Mouse (Mus musculus): ENCODE data around the gene Ammecr1. TPM values are rescaled to one million over a fixed set of nuclear protein-coding genes. Genes with fewer than 3 reads are reported as not detected.

Ammecr1 gene
- polyA plus RNA-seq, 1 experiment, result 19.7 TPM

- Histone ChIP-seq H3K4me2 (ENCODE audit: low read depth) (no peak overlapping the region), H3K27me3 (ENCODE audit: control insufficient read depth, insufficient read depth, insufficient read length) (no peaks in the 10 kb centered on the region), H3K79me2 (ENCODE audit: control insufficient read depth, insufficient read depth) (no peaks in the 10 kb centered on the region), H3K36me3 (ENCODE audit: control insufficient read depth, insufficient read depth) (no peaks in the 10 kb centered on the region), H3K4me3 (no peak overlapping the region), H3ac (ENCODE audit: control insufficient read depth, insufficient read length) (no peak overlapping the region)
- TF ChIP-seq POLR2AphosphoS2 (IDR thresholded peaks at IDR 0.05; ENCODE audit: insufficient read length, low read depth), result no peak
Observed at GRCm38 (mm10) chrX:142997214-142997613, 30.7 kb upstream of the Ammecr1 start.

DNA sequence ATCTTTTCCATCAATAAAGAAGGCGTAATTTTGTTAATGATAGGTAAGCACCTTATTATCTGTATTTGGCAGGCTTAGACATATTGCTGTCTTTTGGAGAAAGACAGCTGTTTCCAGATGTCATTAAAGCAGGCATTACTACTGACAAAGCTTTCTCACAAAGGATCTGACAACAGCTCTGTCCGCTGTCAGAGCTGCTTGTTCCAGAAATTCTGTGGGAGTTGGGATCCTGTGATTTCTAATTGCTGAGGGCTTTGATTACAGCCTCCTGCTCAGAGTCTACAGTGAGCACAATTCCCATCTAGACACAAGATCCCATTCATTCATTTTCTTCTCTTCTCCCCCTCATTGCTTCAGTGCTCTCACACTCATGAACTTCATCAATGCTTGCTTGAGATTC, 28.0 kb upstream of the Ammecr1 start:
- H3K4me2 ChIP-seq (ENCODE audit: low read depth), result no peak overlapping the region
- H3ac ChIP-seq (ENCODE audit: control insufficient read depth, insufficient read length), result no peak overlapping the region
- no peak overlapping the region for H3K4me3 ChIP-seq
- H3K27me3 ChIP-seq (ENCODE audit: control insufficient read depth, insufficient read depth, insufficient read length), result no peaks in the 10 kb centered on the region
- no peak for TF ChIP-seq SRF (IDR thresholded peaks at IDR 0.05; ENCODE audit: control insufficient read depth, insufficient read length, low read depth)
- no peaks in the 10 kb centered on the region for H3K36me3 ChIP-seq (ENCODE audit: control insufficient read depth, insufficient read depth)
- no peaks in the 10 kb centered on the region for H3K79me2 ChIP-seq (ENCODE audit: control insufficient read depth, insufficient read depth)

DNA sequence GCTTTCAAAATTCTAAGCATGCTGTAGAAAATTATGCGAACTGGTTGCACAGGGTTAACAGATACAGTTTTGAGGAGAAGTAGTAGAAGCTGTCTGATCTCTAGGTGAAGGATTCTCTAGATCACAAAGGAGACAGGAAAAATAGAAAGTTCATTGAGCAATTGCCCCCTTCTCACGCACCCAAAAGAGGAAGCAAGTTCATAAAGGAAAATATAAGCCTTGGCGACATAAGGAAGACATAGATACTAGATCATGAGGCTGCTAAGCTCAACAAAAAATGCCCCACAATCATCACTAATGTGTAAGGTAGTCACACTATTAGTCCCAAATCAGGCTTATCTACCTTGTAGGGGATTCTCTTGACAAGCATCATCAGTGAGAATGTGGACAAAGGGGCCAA, 17.6 kb upstream of the Ammecr1 start:
- no peak overlapping the region for H3K4me3 ChIP-seq
- TF ChIP-seq REST (IDR thresholded peaks at IDR 0.05; ENCODE audit: insufficient read depth, insufficient read length) (no peak), MAX (IDR thresholded peaks at IDR 0.05; ENCODE audit: low read depth) (no peak), MYOG (IDR thresholded peaks at IDR 0.05; ENCODE audit: control insufficient read depth in 1 of 3, insufficient read depth in 1 of 3, insufficient read length in 2 of 3, low read depth in 2 of 3) (no peak), TCF12 (IDR thresholded peaks at IDR 0.05; ENCODE audit: insufficient read depth, poor library complexity, severe bottlenecking) (no peak), MYOD1 (IDR thresholded peaks at IDR 0.05; ENCODE audit: control insufficient read depth in 1 of 3, insufficient read length in 2 of 3, low read depth in 2 of 3) (no peak), POLR2A (IDR thresholded peaks at IDR 0.05; ENCODE audit: insufficient read length, low read depth) (no peak), POLR2AphosphoS2 (IDR thresholded peaks at IDR 0.05; ENCODE audit: insufficient read length, low read depth) (no peak), USF1 (IDR thresholded peaks at IDR 0.05; ENCODE audit: low read depth) (no peak), E2F4 (IDR thresholded peaks at IDR 0.05; ENCODE audit: insufficient read depth) (no peak), CEBPB (IDR thresholded peaks at IDR 0.05; ENCODE audit: insufficient read depth, poor library complexity, severe bottlenecking) (no peak), SRF (IDR thresholded peaks at IDR 0.05; ENCODE audit: control insufficient read depth, insufficient read length, low read depth) (no peak), TCF3 (IDR thresholded peaks at IDR 0.05; ENCODE audit: insufficient read length, low read depth) (no peak)
- no peak overlapping the region for H3K4me2 ChIP-seq (ENCODE audit: low read depth)

DNA sequence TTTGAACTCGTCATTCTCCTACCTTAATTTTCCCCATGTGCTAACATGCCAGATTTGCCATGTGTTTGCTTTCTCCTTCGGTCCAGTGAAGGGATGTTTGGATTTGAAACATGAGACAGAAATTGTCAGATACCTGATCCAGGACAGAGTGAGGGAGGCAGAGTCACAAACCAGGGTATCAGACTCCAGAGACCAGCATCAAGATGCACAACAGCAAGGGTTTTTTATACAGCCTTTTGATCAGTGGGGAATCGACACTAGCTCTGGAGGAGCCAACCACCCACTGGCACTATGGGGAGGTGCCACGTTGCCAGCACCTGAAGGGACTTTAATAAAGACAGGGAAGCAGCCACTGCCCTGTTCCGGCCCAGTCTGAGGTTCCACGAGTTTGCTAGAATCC, 17.1 kb upstream of the Ammecr1 start:
- no peak overlapping the region for H3K4me3 ChIP-seq
- H3K79me2 ChIP-seq (ENCODE audit: control insufficient read depth, insufficient read depth), result no peaks in the 10 kb centered on the region
- TF ChIP-seq TCF3 (IDR thresholded peaks at IDR 0.05; ENCODE audit: insufficient read length, low read depth), result no peak
- TF ChIP-seq REST (IDR thresholded peaks at IDR 0.05; ENCODE audit: insufficient read depth, insufficient read length), result no peak
- no peak for TF ChIP-seq E2F4 (IDR thresholded peaks at IDR 0.05; ENCODE audit: insufficient read depth)
- TF ChIP-seq MAX (IDR thresholded peaks at IDR 0.05; ENCODE audit: low read depth), result no peak
- no peak for TF ChIP-seq MYOG (IDR thresholded peaks at IDR 0.05; ENCODE audit: control insufficient read depth in 1 of 3, insufficient read depth in 1 of 3, insufficient read length in 2 of 3, low read depth in 2 of 3)
- TF ChIP-seq USF1 (IDR thresholded peaks at IDR 0.05; ENCODE audit: low read depth), result no peak
- no peak for TF ChIP-seq SRF (IDR thresholded peaks at IDR 0.05; ENCODE audit: control insufficient read depth, insufficient read length, low read depth)
- TF ChIP-seq CEBPB (IDR thresholded peaks at IDR 0.05; ENCODE audit: insufficient read depth, poor library complexity, severe bottlenecking), result no peak
- TF ChIP-seq POLR2A (IDR thresholded peaks at IDR 0.05; ENCODE audit: insufficient read length, low read depth), result no peak
- no peak for TF ChIP-seq MYOD1 (IDR thresholded peaks at IDR 0.05; ENCODE audit: control insufficient read depth in 1 of 3, insufficient read length in 2 of 3, low read depth in 2 of 3)
- no peak for TF ChIP-seq POLR2AphosphoS2 (IDR thresholded peaks at IDR 0.05; ENCODE audit: insufficient read length, low read depth)
- TF ChIP-seq TCF12 (IDR thresholded peaks at IDR 0.05; ENCODE audit: insufficient read depth, poor library complexity, severe bottlenecking), result no peak
- H3K27me3 ChIP-seq (ENCODE audit: control insufficient read depth, insufficient read depth, insufficient read length), result no peaks in the 10 kb centered on the region
- H3K36me3 ChIP-seq (ENCODE audit: control insufficient read depth, insufficient read depth), result no peaks in the 10 kb centered on the region
- no peak overlapping the region for H3K4me2 ChIP-seq (ENCODE audit: low read depth)
- no peak overlapping the region for H3ac ChIP-seq (ENCODE audit: control insufficient read depth, insufficient read length)

More for the DNA sequence above, 17.6 kb upstream of the Ammecr1 start:
- no peaks in the 10 kb centered on the region for H3K27me3 ChIP-seq (ENCODE audit: control insufficient read depth, insufficient read depth, insufficient read length)
- no peaks in the 10 kb centered on the region for H3K36me3 ChIP-seq (ENCODE audit: control insufficient read depth, insufficient read depth)
- H3K79me2 ChIP-seq (ENCODE audit: control insufficient read depth, insufficient read depth), result no peaks in the 10 kb centered on the region
- H3ac ChIP-seq (ENCODE audit: control insufficient read depth, insufficient read length), result no peak overlapping the region

DNA sequence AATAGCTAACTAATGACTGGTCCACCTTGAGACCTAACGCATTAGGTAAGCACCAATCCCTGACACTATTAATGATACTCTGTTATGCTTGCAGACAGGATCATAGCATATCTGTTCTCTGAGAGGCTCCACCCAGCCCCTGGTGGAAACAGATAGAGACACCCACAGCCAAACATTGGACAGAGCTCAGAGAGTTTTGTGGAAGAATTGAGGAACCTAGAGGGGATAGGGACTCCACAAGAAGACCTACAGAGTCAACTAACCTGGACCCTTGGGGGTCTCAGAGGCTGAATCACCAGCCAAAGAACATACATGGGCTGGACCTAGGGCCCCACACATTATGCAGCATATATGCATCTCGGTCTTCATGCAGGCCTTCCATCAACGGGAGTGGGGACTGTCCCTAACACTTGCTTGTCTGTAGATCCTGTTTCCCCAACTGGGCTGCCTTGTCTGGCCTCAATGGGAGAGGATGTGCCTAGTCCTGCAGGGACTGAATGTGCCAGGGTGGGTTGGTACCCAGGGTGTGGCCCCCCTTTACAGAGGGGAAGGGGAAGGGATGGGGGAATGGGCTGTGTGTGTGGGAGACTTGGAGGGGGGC, 15.1 kb upstream of the Ammecr1 start:
- H3K4me3 ChIP-seq, result no peak overlapping the region
- H3K79me2 ChIP-seq (ENCODE audit: control insufficient read depth, insufficient read depth), result no peaks in the 10 kb centered on the region
- no peaks in the 10 kb centered on the region for H3K36me3 ChIP-seq (ENCODE audit: control insufficient read depth, insufficient read depth)
- H3K4me2 ChIP-seq (ENCODE audit: low read depth), result no peak overlapping the region
- H3ac ChIP-seq (ENCODE audit: control insufficient read depth, insufficient read length), result no peak overlapping the region
- H3K27me3 ChIP-seq (ENCODE audit: control insufficient read depth, insufficient read depth, insufficient read length), result no peaks in the 10 kb centered on the region
- TF ChIP-seq MAX (IDR thresholded peaks at IDR 0.05; ENCODE audit: low read depth), result no peak
- TF ChIP-seq SRF (IDR thresholded peaks at IDR 0.05; ENCODE audit: control insufficient read depth, insufficient read length, low read depth), result no peak
- TF ChIP-seq USF1 (IDR thresholded peaks at IDR 0.05; ENCODE audit: low read depth), result no peak
- no peak for TF ChIP-seq TCF3 (IDR thresholded peaks at IDR 0.05; ENCODE audit: insufficient read length, low read depth)
- TF ChIP-seq MYOD1 (IDR thresholded peaks at IDR 0.05; ENCODE audit: control insufficient read depth in 1 of 3, insufficient read length in 2 of 3, low read depth in 2 of 3), result no peak
- no peak for TF ChIP-seq POLR2AphosphoS2 (IDR thresholded peaks at IDR 0.05; ENCODE audit: insufficient read length, low read depth)
- no peak for TF ChIP-seq CEBPB (IDR thresholded peaks at IDR 0.05; ENCODE audit: insufficient read depth, poor library complexity, severe bottlenecking)
- no peak for TF ChIP-seq MYOG (IDR thresholded peaks at IDR 0.05; ENCODE audit: control insufficient read depth in 1 of 3, insufficient read depth in 1 of 3, insufficient read length in 2 of 3, low read depth in 2 of 3)
